Mouse (Mus musculus) hindbrain, embryonic 12.5 days (tissue): ENCODE results near the gene Vrtn. TPM values are rescaled to one million over a fixed set of nuclear protein-coding genes. Genes with fewer than 3 reads are reported as not detected.

Experiments used
- ATAC-seq: fragments of 200-750 bp; cut with Nextera tagmentation; 2 replicates; pipeline ENCODE4 v1.8.0; 2017; ENCODE audit warnings: moderate TSS enrichment; ENCODE audit not compliant: low FRiP score
- H3K27ac ChIP-seq: fragments of 300-500 bp; sonication (generic); 2 replicates; pipeline ENCODE4 v1.5.1; 2016; ENCODE audit warnings: mild to moderate bottlenecking
- H3K27me3 ChIP-seq: fragments of 300-500 bp; sonication (generic); 2 replicates; pipeline ENCODE4 v1.6.1; 2016; ENCODE audit warnings: mild to moderate bottlenecking
- H3K36me3 ChIP-seq: fragments of 300-500 bp; sonication (generic); 2 replicates; pipeline ENCODE4 v1.6.1; 2016; ENCODE audit warnings: mild to moderate bottlenecking
- H3K4me1 ChIP-seq: fragments of 300-500 bp; sonication (generic); 2 replicates; pipeline ENCODE4 v1.6.1; 2016
- H3K4me2 ChIP-seq: fragments of 300-500 bp; sonication (generic); replicated peaks from 2 replicates; pipeline ENCODE4 v1.6.1; 2016; ENCODE audit warnings: mild to moderate bottlenecking
- H3K4me3 ChIP-seq: fragments of 300-500 bp; sonication (generic); 2 replicates; pipeline ENCODE4 v1.5.1; 2016; ENCODE audit warnings: mild to moderate bottlenecking
- H3K9ac ChIP-seq: fragments of 300-500 bp; sonication (generic); 2 replicates; pipeline ENCODE4 v1.6.1; 2016; ENCODE audit warnings: mild to moderate bottlenecking, moderate library complexity
- H3K9me3 ChIP-seq: fragments of 300-500 bp; sonication (generic); replicated peaks from 2 replicates; pipeline ENCODE4 v1.6.1; 2016; ENCODE audit warnings: mild to moderate bottlenecking
- WGBS: fragments of 180-500 bp; shearing (Covaris S2); methylation state at CpG from one replicate; pipeline ENCODE4 v1.1.7; 2016; 5-methylcytosine and 5-hydroxymethylcytosine counted together
- polyA plus RNA-seq: library from polyadenylated mRNA; unstranded; fragments of >200 nt; fragmentation: Nextera tagmentation; extraction: Ambion mirVana; gene quantifications from 2 replicates; pipeline ENCODE4 v1.2.1, GENCODE M21; 2016

Vrtn gene
- polyA plus RNA-seq, 1 experiment from 2014 or later, result not detected

DNA sequence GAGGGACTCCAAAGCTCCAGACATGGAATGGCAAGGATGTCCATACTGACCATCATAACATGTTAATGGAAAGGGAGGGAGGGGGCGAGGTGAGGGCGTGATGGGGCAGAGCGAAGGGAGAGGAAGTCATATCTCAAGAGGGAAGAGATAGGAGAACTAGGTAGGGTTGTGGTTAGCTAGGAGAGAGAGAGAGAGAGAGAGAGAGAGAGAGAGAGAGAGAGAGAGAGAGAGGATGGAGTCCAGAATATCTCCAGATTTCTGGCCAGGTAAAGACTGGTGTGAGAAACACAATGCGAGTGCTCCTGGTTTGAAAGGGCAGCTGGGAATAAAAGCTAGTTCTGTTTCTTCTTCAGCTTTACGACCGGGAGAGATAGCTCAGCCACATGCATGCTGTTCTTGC, 51.3 kb downstream of the Vrtn start:
- Histone ChIP-seq H3K9me3 (no peaks in the 10 kb centered on the region), H3K9ac (no peak overlapping the region), H3K27ac (no peak overlapping the region), H3K4me3 (no peak overlapping the region), H3K27me3 (peaks cover 19% of the 10 kb centered on the region), H3K36me3 (no peaks in the 10 kb centered on the region), H3K4me1 (no peaks in the 10 kb centered on the region), H3K4me2 (no peak overlapping the region)
- WGBS, result 84% methylated on average over 6 of the region's 6 CpGs
- no peak for ATAC-seq

DNA sequence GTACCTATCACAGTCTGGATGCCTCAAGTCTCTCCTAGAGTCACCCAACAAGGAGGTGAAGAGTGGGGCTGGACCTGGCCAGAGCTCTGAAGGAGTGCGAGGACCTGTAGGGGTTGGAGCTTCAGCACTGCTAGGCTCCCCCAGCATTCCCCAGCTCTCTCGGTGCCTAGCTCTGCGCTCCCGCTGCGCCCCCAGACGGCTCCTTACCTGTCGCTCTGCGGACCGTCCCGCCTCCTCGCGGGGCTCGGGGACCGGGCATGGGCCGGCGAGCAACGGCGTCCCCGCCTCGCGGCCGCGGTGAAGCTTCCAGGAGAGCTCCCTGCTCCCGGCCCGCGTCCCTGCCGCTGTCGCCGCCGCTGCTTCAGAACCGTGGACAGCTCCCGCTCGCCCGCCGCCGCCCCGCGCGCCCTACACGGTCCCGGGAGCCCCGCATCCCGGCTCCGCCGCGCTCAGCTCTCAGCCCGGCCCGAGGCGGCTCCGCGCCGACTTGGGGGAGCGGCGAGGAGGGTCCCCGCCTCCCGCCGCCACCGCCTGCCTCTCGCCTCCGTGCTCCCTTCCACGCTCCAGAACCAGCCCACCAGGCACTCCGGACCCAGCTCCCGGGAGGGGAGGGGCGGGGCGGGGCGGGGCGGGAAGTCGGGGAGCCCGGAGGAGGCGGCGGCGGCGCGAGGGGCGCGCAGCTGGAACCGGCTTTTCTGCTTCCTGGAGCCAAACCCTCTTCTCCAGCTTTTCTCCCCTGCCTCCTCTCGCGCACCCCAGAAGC, 57.7 kb downstream of the Vrtn start, which contains the start of gene Syndig1l:
TSS of gene Syndig1l (minus strand) at position 513 of the 763 bp plus-strand sequence.
- H3K4me1 ChIP-seq, result peaks cover 5% of the 10 kb centered on the region; the same call in 1 of the 2 replicates
- peak within 1 kb of the TSS; percentile 62 for H3K4me3 ChIP-seq
- WGBS, result under 1% methylated on average over 73 of the region's 79 CpGs
- H3K4me2 ChIP-seq, result peak within 1 kb of the TSS; percentile 98
- no peaks in the 10 kb centered on the region for H3K9me3 ChIP-seq
- no peaks in the 10 kb centered on the region for H3K36me3 ChIP-seq
- peaks cover 62% of the 10 kb centered on the region for H3K27me3 ChIP-seq
- no peak within 1 kb of the TSS for H3K27ac ChIP-seq
- ATAC-seq, result peak; percentile 74
- H3K9ac ChIP-seq, result peak within 1 kb of the TSS; percentile 68

Other genes with a start within 250 kb of the Vrtn start
- gene Entpd5, start 232.0 kb upstream of the Vrtn start, polyA plus RNA-seq, result 11.9 and 12.3 TPM in 2 replicates
- 1.2 and 2.6 TPM in 2 replicates for gene Bbof1, start 231.9 kb upstream of the Vrtn start, polyA plus RNA-seq
- 29.2 and 29.9 TPM in 2 replicates for gene Rnf113a2, start 223.8 kb upstream of the Vrtn start, polyA plus RNA-seq
- gene Aldh6a1, start 190.0 kb upstream of the Vrtn start, polyA plus RNA-seq, result 32.6 and 33.9 TPM in 2 replicates
- gene Lin52, start 189.6 kb upstream of the Vrtn start, polyA plus RNA-seq, result 31.1 and 31.8 TPM in 2 replicates
- gene Vsx2, start 71.3 kb upstream of the Vrtn start, polyA plus RNA-seq, result 8.3 and 9.4 TPM in 2 replicates
- 13.7 and 17.1 TPM in 2 replicates for gene Abcd4, start 23.6 kb upstream of the Vrtn start, polyA plus RNA-seq
- gene Syndig1l, start 57.8 kb downstream of the Vrtn start, polyA plus RNA-seq, result 1.7 and 2.3 TPM in 2 replicates
- 78.8 and 79.5 TPM in 2 replicates for gene Npc2, start 132.1 kb downstream of the Vrtn start, polyA plus RNA-seq
- gene Isca2, start 132.2 kb downstream of the Vrtn start, polyA plus RNA-seq, result 135 and 147 TPM in 2 replicates
- 0.45 and 0.47 TPM in 2 replicates for gene Ltbp2, start 235.5 kb downstream of the Vrtn start, polyA plus RNA-seq